Mouse (Mus musculus) skeletal muscle tissue, adult 2 months (tissue): ENCODE data around the gene Skap1.

Source experiments
- DNase-seq: peaks from one replicate; pipeline ENCODE4 v3.0.0-alpha.2; 2012; ENCODE audit warnings: low read depth, low spot score

The Skap1 gene

GRCm38 (mm10) chr11:96463986-96464715 is at the start of gene Skap1:
Gene Skap1 (plus strand): TSS chr11:96464593.
- DNase-seq: no peak

- DNase-seq: no peak
These were observed 43.3 kb upstream of the Skap1 start for GRCm38 (mm10) chr11:96421074-96421473.

DNA sequence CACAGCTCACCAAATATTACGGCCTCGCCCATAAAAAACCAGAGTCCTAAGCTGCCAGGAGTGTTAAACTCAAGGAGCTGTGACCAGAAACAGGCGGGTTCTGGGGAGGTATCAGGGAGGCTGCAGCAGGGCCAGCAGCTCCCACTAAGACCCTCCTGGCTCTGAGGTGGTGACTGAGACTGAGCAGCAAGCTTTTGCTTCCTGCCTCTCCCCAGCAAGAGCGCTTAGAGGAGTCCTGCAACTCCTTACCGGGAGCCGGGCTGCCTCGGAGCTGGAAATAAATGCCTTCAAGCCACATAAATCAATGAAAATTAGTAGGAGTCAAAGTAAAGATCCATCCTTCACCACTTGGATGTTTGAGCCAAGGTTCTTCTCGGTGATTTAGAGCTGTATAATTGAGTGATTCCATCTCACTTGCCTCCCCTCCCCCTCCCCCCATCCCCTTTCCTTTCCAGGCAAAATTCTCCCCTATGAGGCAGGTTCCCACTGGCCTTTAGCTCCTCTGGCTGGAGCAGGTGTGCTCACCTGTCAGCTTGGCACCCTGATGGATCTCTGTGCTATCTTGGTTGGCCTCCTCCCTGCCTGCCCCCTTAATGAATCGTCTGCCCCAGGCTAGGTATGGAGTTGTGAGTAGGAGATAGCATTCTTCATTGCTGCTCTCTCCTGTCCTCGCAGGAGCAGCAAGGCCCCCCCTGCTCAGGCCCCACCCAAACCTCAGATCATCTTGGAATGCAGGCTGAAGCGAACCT is 42.7 kb upstream of the Skap1 start:
- no peak for DNase-seq

- DNase-seq: no peak
These were observed 39.2 kb upstream of the Skap1 start for GRCm38 (mm10) chr11:96425193-96425592.

GRCm38 (mm10) chr11:96426191-96426590 is 38.2 kb upstream of the Skap1 start:
- DNase-seq: no peak

GRCm38 (mm10) chr11:96426805-96427204 is 37.6 kb upstream of the Skap1 start:
- DNase-seq: no peak

GRCm38 (mm10) chr11:96429062-96429461 is 35.3 kb upstream of the Skap1 start:
- DNase-seq: no peak

GRCm38 (mm10) chr11:96429891-96430290 is 34.5 kb upstream of the Skap1 start:
- no peak for DNase-seq

GRCm38 (mm10) chr11:96431871-96432270 is 32.5 kb upstream of the Skap1 start:
- no peak for DNase-seq

DNA sequence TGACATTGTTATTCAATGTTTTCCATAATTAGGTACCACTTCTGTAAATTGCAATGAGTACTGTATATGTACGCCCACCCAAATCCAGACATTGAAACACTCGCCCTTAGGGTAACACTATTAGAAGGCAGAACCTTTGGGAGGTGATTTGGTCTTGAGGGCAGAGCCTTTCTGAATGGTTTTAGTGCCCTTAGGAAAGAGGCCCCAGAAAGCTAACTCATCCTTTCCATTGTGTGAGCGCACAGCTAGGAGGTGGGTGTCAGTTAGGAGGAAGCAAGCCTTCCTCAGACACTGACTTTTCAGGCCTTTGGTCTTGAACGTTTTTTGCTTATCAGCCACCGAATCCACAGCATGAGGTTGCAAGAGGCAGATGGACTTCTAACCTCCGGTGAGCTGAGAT is 29.5 kb upstream of the Skap1 start:
- no peak for DNase-seq

GRCm38 (mm10) chr11:96436525-96436924 is 27.9 kb upstream of the Skap1 start:
- DNase-seq: no peak

GRCm38 (mm10) chr11:96438787-96439186 is 25.6 kb upstream of the Skap1 start:
- DNase-seq: peak; percentile 19

DNA sequence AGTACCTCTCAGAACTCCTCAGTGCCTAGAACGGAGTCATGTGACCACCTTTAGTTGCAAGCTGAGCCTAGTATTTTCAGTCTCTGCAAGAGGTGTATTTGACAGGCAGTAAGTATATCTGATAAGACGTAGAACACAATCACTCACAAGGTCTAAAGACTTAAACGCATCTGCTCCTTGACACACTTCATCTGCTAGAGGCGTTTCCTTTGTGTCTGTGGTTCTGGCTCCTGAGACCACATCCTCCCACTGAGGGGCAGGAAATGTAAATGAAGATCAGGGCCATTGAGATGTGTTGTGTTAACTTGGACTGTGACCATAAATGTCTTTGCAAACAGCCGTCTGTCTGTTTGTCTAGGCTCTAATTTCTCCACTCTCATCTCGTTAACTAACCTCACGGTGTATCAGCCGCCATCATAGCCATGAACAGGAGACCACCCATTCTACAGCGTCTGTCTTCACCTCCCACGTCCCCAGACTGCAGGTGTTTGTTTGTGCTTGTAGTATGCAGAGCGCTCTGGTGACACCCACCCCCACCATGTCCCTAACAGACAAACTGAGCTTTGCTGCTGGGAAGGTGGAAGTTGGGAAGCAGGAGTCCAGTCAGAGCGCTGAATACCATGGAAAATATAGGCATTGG is 22.7 kb upstream of the Skap1 start:
- DNase-seq: peak; percentile 10

- no peak for DNase-seq
These were observed 21.9 kb upstream of the Skap1 start for GRCm38 (mm10) chr11:96442468-96442867.

GRCm38 (mm10) chr11:96447931-96448330 is 16.5 kb upstream of the Skap1 start:
- no peak for DNase-seq

DNA sequence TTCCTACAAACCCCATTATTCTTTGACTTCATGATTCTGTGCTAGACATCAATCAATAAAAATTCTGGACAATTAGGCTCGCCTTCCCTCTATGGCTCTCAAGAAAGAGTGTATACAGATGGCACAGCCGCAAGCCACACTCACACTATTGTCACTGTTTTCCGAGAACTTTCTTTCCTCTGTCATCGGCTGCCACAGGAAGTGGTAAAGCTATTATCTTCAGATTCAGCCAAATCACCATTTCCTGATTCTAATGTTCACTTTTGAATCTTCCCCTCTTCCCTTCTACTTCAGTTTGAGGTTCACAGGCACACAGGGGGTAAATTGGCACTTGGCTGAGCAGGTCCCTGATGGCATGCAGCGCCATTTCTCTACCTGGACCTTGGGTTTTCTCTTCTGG is 9.3 kb upstream of the Skap1 start:
- no peak for DNase-seq

DNA sequence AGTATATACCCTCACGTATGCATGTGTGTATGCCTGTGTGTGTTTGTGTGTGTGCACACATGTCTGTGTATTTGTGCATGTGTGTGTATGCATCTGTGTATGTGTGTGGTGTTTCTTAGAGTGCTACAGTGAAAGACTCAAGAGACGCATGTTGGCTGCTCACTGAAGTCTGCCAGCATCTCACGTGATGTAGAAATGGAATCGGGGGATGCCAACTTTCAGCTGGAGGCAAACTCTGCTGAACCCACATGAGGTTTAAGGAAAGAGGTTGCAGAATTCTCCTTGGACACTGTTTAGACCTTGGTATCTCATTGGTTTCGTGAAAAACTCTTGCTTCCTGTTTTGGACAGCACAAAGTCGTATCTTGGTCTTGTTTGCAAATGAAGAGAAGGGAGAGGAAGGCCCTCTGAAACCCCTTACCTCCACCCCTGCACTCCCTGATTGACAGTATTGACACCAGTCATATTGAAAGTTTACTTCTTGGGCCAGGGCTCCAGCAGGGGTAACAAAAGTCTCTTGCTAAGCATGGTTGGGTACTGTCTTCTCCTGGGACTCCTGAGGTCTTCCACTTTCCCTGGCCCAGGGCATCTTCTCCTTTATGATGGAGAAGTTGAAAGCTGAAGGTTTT is 8.6 kb upstream of the Skap1 start:
- DNase-seq: no peak

GRCm38 (mm10) chr11:96456508-96457305 is 7.7 kb upstream of the Skap1 start:
- DNase-seq: no peak

GRCm38 (mm10) chr11:96461766-96462165 is 2.6 kb upstream of the Skap1 start:
- no peak for DNase-seq

GRCm38 (mm10) chr11:96462191-96462752 is 2.1 kb upstream of the Skap1 start:
- no peak for DNase-seq

- DNase-seq: no peak
These were observed 295 bp downstream of the Skap1 start for GRCm38 (mm10) chr11:96464716-96465060.
